31 mouse cellular contexts compared by ENCODE assay signal in genomic region chr9:6881187-6881984, GRCm38 (mm10).
"Had no signal": no experiment of that assay in that cellular context is flagged by ENCODE, and none has a peak within 500 bp of the region (broad histone marks: within the 10 kb centered on the region; RNA-seq: fewer than 3 reads in every experiment).

No protein-coding gene starts in this region.

- H3K9me3 ChIP-seq: limb, embryonic 10.5 days; limb, embryonic 12.5 days; limb, embryonic 13.5 days; limb, embryonic 15.5 days; liver, embryonic 12.5 days; liver, embryonic 13.5 days; liver, embryonic 15.5 days; lung, embryonic 15.5 days; midbrain, embryonic 10.5 days; midbrain, embryonic 12.5 days; midbrain, embryonic 13.5 days; midbrain, embryonic 15.5 days had no signal

- DNase-seq: left cerebral cortex, postnatal 4 days; liver; liver, embryonic 13.5 days; liver, postnatal 0 days; lung, adult 18-20 months; lung, adult 2 months; lung, embryonic 14.5 days; lung, postnatal 10 days; lung, postnatal 14 days; lung, postnatal 36 days; lung, postnatal 4 days had no signal

- H3K36me3 ChIP-seq: limb, embryonic 10.5 days; limb, embryonic 12.5 days; limb, embryonic 13.5 days; limb, embryonic 15.5 days; liver, embryonic 12.5 days; liver, embryonic 13.5 days; liver, embryonic 15.5 days; lung, embryonic 15.5 days; midbrain, embryonic 10.5 days; midbrain, embryonic 12.5 days; midbrain, embryonic 13.5 days; midbrain, embryonic 15.5 days had no signal

- ATAC-seq: liver, embryonic 12.5 days; liver, postnatal 0 days; lung, postnatal 0 days; midbrain, embryonic 13.5 days; midbrain, embryonic 15.5 days; midbrain, embryonic 16.5 days had no signal

- H3K27ac ChIP-seq: left cerebral cortex, adult 2 months; limb, embryonic 10.5 days; limb, embryonic 12.5 days; limb, embryonic 13.5 days; limb, embryonic 15.5 days; liver, embryonic 12.5 days; liver, embryonic 13.5 days; liver, embryonic 14.5 days; liver, embryonic 15.5 days; lung, embryonic 15.5 days; macrophage; midbrain, embryonic 10.5 days; midbrain, embryonic 12.5 days; midbrain, embryonic 13.5 days; midbrain, embryonic 15.5 days had no signal

- H3K4me3 ChIP-seq: left cerebral cortex, adult 2 months; limb, embryonic 10.5 days; limb, embryonic 12.5 days; limb, embryonic 13.5 days; limb, embryonic 15.5 days; liver, embryonic 12.5 days; liver, embryonic 13.5 days; liver, embryonic 15.5 days; lung, embryonic 15.5 days; megakaryocyte, embryonic 14.5 days; midbrain, embryonic 10.5 days; midbrain, embryonic 12.5 days; midbrain, embryonic 13.5 days; midbrain, embryonic 15.5 days; myocyte had no signal

- H3K9ac ChIP-seq: limb, embryonic 12.5 days; limb, embryonic 13.5 days; limb, embryonic 15.5 days; liver, embryonic 12.5 days; liver, embryonic 13.5 days; liver, embryonic 14.5 days; liver, embryonic 15.5 days; liver, postnatal 0 days; lung, embryonic 14.5 days; lung, embryonic 15.5 days; midbrain, embryonic 12.5 days; midbrain, embryonic 13.5 days; midbrain, embryonic 15.5 days had no signal

- H3K27me3 ChIP-seq: limb, embryonic 12.5 days; limb, embryonic 13.5 days; limb, embryonic 15.5 days; liver, embryonic 12.5 days; liver, embryonic 13.5 days; liver, embryonic 15.5 days; lung, embryonic 15.5 days; megakaryocyte, embryonic 14.5 days; midbrain, embryonic 12.5 days; midbrain, embryonic 13.5 days; midbrain, embryonic 15.5 days had no signal

- H3K4me2 ChIP-seq: limb, embryonic 12.5 days; limb, embryonic 13.5 days; limb, embryonic 15.5 days; liver, embryonic 11.5 days; liver, embryonic 12.5 days; liver, embryonic 13.5 days; liver, embryonic 15.5 days; lung, embryonic 14.5 days; lung, embryonic 15.5 days; midbrain, embryonic 11.5 days; midbrain, embryonic 12.5 days; midbrain, embryonic 13.5 days; midbrain, embryonic 15.5 days had no signal

- H3K4me1 ChIP-seq: limb, embryonic 10.5 days; limb, embryonic 12.5 days; limb, embryonic 13.5 days; limb, embryonic 15.5 days; liver, embryonic 12.5 days; liver, embryonic 13.5 days; liver, embryonic 15.5 days; lung, embryonic 15.5 days; megakaryocyte, embryonic 14.5 days; midbrain, embryonic 10.5 days; midbrain, embryonic 12.5 days; midbrain, embryonic 13.5 days; midbrain, embryonic 15.5 days had no signal
